Mouse (Mus musculus) C2C12 (cell line): ENCODE results near the gene Schip1.

Experiments
- CEBPB ChIP-seq: IDR thresholded peaks from one replicate; pipeline ENCODE4 v1.6.1; 2011; ENCODE audit warnings: low read depth, mild to moderate bottlenecking, control low read depth, moderate library complexity
- CTCF ChIP-seq: IDR thresholded peaks from one replicate; pipeline ENCODE4 v1.5.1; 2011; ENCODE audit not compliant: control insufficient read depth, insufficient read depth, insufficient read length
- MAX ChIP-seq: IDR thresholded peaks from one replicate; pipeline ENCODE4 v1.6.1; 2011; ENCODE audit warnings: mild to moderate bottlenecking, control low read depth
- MYOD1 ChIP-seq: IDR thresholded peaks from one replicate; pipeline ENCODE4 v1.6.1; 2011; ENCODE audit warnings: low read depth; ENCODE audit not compliant: control insufficient read depth, insufficient read length
- MYOG ChIP-seq: IDR thresholded peaks from one replicate; pipeline ENCODE4 v1.6.1; 2011; ENCODE audit not compliant: control insufficient read depth, insufficient read length; ENCODE audit errors: extremely low read depth
- USF1 ChIP-seq: IDR thresholded peaks from one replicate; pipeline ENCODE4 v1.6.1; 2011; ENCODE audit warnings: low read depth, mild to moderate bottlenecking, control low read depth, moderate library complexity

DNA sequence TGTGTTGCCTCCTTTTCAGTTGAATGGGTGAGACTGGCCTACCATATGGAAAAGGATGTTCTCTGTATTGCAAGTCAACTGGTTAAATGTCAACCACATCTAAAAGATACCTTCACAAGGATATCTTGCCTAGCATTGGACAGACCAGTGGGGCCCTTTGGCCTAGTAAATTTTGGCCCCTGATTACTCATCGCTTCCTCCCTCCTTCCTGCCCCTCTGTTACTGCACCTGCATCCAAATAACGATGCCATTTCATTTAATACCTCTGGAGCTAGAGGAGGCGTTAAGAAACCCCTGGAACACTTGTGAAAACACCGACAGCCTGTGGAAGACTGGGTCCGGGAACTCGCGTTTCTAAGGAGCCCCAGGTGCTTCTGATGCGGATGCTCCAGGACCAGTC lies 453.4 kb downstream of the Schip1 start:
- TF ChIP-seq CTCF (no peak), MAX (no peak), MYOD1 (no peak), CEBPB (no peak), USF1 (no peak), MYOG (no peak)
